Mouse (Mus musculus): ENCODE results near the gene Prepl.

Prepl gene

GRCm38 (mm10) chr17:85023247-85024167 is 66.5 kb downstream of the Prepl start:
- peak; percentile 71 for DNase-seq (ENCODE audit: low read depth)

GRCm38 (mm10) chr17:85020343-85020742 is 69.7 kb downstream of the Prepl start:
- no peak for DNase-seq (ENCODE audit: low read depth)

- peak; percentile 73 for DNase-seq (ENCODE audit: low read depth)
Measured at GRCm38 (mm10) chr17:85018794-85019193, 71.2 kb downstream of the Prepl start.

- DNase-seq (ENCODE audit: low read depth) = no peak
Measured at GRCm38 (mm10) chr17:85018344-85018743, 71.7 kb downstream of the Prepl start.

GRCm38 (mm10) chr17:85014632-85015031 is 75.4 kb downstream of the Prepl start:
- no peak for DNase-seq (ENCODE audit: low read depth)

- no peak for DNase-seq (ENCODE audit: low read depth)
Measured at GRCm38 (mm10) chr17:85013485-85013884, 76.6 kb downstream of the Prepl start.
